Mouse (Mus musculus) layer of hippocampus, postnatal 25 days (tissue): ENCODE measurements at regions not wholly inside any gene's neighbourhood (a gene's known extent, or its start where the extent isn't known, plus 50 kb on each side); places are given as distances from the start of the nearest gene placed in this dataset.

Experiments
- DNase-seq, 2 experiments: peaks; one replicate each; pipeline ENCODE4 v3.0.0; 2022; ENCODE audit warnings: mixed read lengths in 2 of 2, low spot score in 1 of 2; ENCODE audit errors: extremely low spot score in 1 of 2

DNA sequence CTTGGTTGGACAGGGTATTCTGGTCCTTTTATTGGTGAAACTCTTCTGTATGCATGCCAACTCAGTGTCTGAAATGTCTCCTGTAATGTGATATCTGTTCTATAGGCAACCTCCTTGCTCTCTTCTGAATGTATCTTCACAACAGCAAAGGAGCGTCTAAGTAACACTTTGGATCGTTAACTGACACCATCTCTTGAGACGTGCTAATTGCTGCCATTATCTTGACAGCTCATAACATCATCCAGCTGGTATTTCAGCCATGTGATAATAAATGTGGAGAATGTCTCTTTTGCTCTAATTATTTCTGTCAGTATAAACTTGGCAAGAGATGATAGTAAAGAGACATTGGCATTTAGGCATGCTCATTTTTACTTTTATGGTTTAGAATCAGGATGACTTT, 68.8 kb upstream of the Col8a1 start:
- DNase-seq, result no peak

DNA sequence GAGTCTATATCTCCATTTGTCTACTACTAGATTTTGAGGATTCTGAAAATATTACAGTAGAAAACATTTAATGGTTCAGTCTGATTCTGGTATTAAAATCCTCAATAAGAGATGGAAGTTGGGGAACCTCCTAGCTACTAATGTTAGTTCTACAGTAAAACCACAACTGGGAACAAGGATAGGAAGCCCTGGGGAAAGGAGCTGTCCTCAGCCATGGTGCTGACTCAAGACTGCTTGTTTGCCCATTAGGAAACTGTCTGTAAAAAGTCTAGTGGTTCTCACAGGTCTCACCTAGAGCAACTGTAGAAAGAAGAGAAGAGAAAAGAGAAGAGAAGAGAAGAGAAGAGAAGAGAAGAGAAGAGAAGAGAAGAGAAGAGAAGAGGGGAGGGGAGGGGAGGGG, 90.9 kb upstream of the Col8a1 start:
- DNase-seq, result no peak

DNA sequence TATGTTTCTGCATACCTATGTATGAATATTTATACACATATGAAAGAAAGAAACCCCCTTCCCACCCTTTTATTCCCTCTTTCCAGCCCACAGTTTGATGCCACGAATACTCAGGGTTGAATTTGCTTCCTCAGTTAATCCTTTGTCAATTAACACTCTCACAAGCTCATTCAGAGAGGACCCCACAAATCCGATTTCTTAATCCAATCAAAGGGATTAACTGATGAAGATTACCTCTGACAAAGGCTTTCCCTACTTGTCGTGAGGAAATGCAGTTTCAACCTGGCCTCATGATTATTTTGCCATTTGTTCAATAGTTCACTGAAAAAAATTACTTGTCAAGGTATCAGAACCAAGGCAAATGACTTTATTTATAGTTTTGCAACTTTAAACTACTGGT, 91.8 kb upstream of the Col8a1 start:
- no peak for DNase-seq

DNA sequence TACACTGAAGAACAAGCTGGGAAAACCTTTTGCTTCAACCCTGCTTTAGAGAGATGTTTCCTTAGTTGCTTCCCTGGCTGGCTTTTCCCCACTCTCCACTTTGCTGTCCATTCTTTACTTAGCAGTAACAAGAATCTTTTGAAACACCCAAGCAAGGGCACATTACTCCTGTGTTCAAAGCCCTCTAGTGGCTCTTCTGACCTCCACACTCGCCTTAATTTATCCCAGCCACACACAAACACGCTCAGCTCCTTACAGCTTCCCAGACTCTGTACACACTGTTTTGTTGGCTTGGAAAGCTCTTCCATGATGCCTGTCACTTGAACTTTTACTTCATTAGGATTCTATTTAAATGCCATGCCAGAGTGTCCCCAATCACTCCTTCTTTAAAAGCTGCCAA, 97.3 kb upstream of the Col8a1 start:
- DNase-seq, result no peak

DNA sequence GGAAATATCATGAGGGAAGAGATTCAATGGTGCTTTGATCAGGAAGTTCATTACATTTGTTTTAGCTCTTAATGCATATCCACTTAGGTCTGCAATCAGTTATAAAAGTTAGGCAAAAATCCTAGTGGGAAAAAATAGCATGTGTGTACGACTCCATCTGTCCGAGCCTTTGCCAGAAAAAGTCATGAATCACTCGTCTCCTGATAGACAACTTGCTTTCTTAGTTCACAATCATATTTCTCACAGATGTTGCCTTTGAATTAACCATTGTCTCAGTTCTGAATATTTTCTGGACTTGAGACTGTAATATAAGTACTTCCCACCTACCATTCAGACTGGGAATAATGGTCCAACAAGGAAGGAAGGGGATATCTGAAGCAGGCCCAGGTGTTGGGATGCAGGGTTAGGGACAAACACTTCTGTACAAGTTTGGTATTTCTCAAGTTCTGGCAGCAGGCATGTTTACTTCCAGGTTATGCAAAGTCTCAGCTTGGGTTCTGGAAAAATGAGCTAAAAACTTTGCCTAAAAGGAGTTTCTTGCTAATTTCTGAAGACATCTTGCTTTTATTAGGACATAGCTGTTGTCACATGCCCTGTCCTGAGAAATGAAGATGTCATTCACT, 98.4 kb upstream of the Col8a1 start:
- DNase-seq, result no peak

DNA sequence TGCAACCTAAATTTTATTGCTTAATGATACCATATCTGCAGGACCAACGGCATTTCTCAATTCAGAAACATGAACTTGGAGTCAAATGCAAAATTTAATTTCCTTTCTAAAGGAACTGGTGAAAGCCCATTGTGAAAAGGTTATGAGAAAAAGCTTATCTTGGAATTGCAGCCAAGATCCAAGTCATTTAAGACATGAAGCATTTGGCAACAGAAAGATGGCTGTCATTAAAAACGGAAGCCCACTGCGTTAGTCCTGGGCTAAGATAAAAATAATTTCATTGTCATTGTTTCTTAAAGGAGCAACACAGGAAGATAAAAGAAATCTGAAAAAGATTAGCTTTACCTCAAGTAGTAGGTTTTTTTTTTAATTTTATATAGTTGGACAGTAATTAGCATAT, 99.2 kb upstream of the Col8a1 start:
- DNase-seq, result no peak

DNA sequence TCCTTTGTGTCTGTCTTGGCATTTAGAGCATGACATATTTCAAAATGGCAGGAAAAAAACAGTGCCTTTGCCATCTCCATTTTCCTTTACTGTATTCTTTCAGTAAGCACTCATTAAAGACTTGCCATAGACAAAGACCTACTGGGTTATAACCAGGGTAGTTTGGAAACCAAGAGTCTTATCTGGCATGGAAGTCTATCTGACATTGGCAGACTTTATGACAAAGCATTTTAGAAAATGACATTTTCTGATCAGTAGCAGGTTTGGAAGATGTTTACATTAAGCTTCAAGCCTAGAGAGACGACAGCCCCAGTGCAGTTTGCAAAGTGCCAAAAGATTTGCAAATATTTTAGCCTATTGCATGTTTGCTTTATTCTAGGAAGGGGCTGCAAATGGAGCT, 102.5 kb upstream of the Col8a1 start:
- DNase-seq, result no peak

DNA sequence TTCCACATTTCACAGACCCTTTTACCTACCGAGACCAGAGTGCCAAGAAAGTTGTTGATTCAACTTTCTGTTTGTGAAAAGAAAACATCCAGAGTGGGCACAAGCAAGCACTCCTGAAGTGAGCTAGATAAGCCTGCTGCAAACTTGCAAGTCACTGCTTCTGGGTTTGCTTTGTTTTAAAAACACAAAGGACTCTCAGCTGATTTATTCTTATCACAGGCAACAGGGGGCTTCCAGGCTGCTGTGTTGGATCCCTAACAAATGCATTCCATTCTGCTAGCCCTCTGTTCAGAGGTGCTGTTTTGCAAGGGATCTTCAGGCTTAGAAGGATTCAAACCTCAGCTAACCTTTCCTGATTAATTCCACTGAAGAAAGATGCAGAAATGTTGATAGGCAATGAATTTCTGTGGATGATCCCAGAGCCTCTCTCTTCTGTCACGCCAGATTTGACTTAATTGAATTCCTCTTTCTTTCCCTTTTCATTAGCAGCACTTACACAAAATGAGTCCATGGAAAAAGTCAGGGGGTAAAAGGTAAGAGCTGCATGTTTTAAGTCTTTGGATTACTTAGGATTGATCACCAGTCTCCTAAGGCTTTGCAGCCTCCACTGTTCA, 103.7 kb upstream of the Col8a1 start:
- DNase-seq, result no peak

DNA sequence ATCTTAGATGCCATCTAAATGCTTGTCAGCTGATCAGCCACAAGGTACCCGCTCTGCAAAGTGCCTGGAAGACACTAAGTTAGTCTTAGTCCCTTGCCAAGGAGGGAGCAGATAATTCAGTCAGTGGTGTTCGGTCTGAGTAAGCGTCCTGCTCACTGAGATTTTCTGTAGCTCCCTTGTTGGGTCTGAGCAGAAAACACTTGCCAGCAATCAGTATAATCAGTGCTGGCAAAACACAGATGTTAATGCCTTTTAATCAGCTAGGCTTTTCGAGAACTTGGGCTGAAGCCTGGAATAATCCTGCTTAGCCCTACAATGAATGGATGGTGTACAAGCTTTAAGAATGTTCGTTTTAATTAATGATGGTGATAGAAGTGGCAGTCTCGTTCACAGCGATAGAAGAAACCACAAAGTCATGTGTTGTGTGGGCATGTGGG, 104.2 kb upstream of the Col8a1 start:
- DNase-seq, result no peak

DNA sequence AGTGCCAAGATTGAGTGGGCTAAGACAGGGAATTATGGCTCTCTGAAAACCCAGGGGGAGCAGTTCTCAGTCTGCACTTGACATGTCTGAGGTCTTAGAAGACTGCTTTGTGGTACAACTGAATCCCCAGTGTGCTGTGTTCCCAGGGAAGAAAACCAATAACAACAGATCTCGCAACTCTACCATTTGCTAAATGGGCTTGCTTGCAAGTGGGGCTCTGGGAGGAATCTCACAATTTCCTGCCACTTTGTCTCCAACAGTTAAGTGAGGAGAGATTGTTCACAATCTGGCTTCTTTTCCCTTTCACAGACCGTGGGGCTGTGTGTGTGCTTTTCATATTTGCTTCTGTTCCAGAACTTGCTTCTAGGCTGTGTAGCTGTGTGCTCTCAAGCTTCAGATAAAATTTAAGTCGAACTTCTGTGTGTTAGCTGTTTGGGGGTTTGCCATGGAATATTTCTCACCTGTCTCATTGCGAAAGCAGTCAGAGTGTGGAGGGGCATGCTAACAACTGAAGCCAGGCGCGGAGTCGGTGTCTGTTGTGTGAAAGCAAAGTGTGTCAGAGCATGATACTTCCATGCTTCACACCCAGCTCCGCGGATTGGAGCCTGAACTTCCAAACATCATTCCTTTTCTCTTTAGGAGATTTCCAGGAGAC, 108.8 kb upstream of the Col8a1 start:
- DNase-seq, result no peak

DNA sequence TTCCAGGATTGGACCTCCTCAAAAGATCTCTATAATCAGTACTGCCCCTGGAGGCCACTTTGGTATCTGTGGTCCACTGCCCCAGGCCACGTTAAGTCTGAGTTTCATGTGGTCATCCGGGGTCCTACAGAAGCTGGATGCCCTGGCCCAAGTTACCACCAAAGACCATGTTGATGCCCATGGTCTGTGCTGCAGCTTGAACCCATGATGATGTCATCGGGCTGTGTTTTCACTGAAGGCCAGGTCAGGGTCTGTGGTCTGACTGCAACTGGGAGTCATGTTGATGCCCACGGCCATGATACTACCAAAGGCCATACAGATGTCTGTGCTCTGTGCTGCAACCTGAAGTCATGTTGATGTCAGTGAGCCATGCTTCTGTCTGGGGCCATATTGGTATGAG, 122.3 kb upstream of the Col8a1 start:
- no peak for DNase-seq

DNA sequence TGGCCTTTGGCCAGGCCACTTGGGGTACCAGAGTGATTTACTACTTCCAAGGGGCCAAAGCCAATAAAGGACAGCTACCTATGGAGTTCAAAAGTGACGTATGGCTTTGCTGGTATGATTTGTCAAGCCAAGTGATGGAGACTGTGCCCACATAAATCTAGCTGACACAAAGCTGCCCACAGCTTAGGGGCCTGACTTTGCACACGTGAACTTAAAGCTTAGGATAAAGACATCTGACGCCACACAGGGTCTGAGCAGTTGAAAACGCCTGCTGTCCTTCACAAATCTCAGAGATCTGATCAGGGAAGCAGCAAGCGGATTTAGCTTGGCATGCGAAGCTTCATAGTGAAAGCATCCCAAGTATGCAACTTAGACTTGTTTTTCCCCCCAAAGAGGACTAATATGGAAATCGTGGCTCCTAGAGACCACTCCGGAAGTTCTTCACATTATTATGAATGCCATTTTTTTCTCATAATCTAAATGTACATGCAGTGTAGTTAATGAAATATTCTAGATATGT, 127.1 kb upstream of the Col8a1 start:
- no peak for DNase-seq

DNA sequence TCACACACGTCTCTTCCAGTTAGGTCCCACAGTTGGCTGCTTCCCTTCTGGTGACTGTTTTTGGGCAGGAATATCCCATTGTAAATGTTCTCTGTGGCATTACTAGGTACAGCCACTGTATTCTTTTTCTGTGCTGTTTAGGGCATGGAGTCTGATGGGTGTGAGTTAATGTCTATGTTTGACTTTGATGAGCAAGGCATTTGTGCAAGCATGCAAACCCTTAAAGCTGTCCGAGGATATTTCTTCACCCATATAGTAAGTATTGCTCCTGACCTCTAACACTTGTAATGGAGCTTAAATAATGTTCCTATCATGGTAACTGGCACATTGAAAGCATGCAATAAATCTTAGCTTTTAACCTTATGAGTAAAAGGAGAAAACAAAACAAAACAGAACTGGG, 133.6 kb upstream of the Col8a1 start:
- no peak for DNase-seq

DNA sequence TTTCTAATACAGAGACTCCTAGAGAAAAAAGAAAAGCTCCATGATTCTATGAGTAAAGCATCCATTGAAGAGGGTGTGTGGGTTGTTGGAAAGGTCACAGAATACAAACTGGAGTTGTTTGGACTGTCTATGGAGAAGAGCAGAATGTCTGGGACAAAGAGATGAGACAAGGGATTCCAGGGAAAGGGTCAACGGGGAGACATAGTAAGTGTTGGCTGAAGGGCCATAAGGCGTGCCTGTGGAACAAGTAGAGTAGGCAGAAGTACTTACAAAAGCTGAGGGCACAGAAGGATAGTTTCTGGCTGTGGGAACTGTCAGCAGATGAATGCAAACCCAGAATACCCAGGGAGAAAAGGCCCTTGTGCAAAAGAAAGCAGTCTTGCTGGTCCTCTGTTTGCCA, 134.0 kb upstream of the Col8a1 start:
- no peak for DNase-seq

DNA sequence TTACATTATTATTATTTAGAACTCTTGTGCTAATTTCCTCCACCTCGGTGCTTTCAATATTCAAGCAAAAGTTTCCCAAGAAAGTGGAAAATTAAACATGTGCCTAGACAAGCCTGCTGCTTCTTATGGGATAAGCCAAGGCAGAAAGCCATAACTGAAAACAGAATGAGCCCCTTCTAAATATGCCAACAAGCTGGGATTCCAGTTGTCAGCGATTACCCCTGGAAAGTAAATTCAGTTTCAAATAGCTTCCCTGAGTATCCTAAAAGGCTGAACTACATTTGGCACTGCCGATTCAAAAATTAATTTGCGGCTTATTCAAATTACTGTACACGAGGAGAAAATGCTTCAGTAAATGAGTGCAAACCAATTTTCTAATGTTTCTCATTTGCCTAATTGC, 135.6 kb upstream of the Col8a1 start:
- no peak for DNase-seq

DNA sequence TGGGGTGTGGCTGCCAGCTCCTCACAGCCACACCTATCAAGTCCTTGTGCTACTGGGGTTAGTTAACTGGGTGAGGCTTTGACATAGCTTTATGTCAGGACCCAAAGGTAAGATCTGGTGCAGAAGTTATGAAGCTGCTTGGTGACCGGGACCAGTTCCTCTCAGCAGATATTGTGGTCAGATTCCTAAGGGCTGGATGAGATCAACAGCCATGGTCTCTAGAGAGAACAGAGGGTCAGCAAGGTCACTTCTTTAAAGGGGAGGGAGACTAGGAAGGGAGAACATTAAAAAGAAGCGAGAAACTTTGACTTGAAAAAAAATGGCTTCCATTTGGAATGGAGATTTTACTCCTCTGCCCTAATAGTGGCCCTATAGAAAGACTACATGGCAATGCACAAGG, 138.6 kb upstream of the Col8a1 start:
- DNase-seq, result no peak

DNA sequence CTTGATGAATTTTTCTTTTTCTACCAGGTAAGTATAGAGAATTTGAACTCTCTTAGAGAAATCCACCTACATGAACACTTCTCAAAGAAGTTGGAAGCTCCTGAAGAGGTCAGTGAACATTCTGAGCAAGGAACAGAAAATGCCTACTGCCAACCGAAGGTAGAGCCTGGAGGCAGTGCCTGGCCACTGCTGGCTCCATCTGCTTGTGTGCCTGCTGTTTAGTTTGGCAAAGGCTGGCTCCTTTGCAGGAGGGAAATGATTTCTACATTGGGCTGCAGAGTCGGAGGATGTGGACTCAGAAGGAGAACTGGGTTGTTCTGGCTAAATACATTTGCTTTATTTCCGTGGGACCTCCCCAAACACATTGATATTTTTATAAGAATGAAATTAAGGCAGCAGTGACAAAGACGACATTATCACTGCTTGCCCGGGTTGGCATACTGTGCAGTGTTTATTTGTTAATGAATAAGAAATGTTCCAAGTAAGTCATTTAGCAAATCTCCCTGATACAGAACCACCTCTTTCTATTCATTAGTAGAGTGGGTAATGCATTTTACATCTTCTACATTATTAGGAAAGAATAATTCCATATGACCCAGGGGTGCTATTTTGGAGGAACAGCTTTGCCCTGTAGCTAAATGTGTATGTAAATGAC, 139.3 kb upstream of the Col8a1 start:
- no peak for DNase-seq

DNA sequence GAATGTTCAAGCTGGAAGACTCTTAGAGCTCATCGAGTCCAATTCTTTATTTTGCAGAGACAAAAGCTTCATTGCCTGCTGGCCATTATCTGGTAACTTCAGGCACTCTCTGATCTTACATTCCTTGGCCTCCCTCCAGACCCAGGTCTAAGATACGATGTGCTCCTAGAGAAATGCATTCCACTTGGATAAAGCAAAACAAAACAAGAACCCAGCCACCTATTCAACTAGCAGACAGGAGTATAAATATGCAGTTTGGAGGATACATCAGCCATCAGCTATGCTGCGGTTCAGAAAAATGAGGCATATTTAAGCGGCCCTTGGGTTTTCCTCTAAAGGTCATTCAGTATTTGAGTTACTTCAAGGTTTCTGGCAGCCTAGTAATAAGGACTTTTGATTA, 146.5 kb upstream of the Col8a1 start:
- no peak for DNase-seq

DNA sequence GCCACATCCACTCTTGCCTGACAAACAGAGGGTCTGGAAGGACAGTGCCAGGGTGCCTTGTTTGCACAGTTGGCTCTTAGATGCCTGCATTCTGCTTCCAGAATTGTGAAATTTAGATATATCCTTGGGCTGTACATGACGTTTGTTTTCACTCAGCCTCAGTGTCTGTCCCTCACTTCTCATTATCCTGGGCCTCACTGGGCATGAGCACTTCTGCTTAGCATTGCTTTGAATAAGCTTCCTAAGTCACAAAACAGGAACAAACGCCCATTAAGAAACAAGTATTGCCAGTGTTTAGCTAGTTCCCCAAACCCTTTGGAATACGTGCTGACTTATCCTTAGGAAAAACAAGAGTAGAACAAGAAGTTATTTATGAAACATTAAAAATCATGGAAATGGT, 148.0 kb upstream of the Col8a1 start:
- DNase-seq, result no peak

DNA sequence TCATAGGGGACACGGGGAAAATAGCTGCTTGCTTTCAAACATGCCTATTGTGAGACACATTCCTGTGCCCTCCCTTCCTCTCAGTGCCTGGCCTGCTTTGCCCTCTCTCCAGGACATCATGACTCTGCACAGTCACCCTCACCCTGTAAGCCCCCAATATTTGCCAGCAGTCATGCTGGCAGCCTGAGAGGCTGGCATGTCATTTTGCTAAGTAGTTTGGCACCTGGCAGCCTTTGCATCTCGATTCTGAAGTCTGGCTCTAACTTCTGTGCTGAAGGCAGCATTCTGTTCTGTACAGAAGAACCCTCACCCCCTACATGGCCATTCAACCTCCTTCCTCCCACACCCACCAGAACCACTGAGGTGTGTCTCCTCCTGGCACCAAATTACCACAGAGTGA, 157.5 kb upstream of the Col8a1 start:
- no peak for DNase-seq

DNA sequence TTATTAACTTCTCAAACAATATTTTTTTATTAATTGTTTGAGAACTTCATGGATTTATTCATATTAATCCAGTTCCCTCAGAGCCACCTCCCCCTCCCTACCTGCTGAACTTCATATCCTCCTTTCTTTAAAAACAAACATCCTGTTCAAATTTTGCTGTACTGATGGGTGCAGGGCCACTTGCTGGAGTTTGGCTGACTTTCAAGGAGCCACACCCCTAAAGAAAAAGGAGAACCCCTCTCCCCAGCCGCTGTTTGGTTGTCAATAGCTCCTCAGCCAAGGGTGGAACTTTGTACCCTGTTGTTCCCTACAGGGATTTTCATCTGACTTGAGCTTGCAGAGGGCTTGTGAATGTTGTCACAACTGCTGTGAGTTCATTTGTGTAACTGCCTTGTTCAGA, 160.0 kb upstream of the Col8a1 start:
- no peak for DNase-seq

DNA sequence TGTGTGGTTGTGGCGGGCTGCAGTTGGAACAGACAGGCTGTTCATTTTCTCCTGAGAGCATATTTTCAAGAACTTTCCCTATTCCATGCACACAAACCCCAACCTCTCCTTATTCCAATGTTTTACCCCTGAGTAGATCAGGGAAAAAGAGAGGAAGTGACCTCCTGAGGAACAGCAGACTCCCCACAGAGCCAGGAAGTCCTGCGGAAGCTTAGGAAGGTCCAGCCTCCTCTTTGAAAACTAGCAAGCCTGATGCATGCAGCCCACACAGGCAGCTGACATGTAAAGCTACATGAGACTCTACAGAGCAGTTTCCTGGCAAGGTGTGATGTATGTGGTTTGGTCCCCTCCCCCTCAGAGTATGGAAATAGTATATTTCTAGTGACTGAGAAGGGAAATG, 160.9 kb upstream of the Col8a1 start:
- DNase-seq, result no peak
